Mouse (Mus musculus) layer of hippocampus, adult 9-11 months (tissue): Measurements from ENCODE around the gene Pnkp.
A peak's percentile ranks its signal among the peaks of the same experiment; 100 is the strongest.
"Not testable (repeated sequence)": the region's sequence is repeated elsewhere in the genome, so short reads cannot be mapped to it uniquely, and the experiment has no call there.

Experiments used
- DNase-seq: peaks from one replicate; pipeline ENCODE4 v3.0.0; 2022

The Pnkp gene

DNA sequence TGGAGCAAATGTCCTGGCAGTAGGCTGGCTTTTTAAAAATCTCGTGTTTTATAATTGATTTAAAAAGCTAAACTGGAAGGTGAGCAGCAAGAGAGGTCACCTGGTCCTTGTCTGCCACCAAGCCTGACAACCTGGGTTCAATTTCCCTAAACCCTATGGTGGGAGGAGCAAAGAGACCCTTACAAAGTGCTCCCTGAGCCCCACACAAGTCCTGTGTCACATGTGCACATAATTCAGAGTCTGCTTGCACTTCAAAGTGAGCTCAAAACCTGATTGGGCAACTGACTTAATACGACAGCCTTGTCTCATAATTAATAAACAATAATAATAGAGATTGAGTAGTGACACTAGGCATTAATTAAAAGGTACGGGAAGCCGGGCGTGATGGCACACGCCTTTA lies 13.7 kb downstream of the Pnkp start:
- no peak for DNase-seq

DNA sequence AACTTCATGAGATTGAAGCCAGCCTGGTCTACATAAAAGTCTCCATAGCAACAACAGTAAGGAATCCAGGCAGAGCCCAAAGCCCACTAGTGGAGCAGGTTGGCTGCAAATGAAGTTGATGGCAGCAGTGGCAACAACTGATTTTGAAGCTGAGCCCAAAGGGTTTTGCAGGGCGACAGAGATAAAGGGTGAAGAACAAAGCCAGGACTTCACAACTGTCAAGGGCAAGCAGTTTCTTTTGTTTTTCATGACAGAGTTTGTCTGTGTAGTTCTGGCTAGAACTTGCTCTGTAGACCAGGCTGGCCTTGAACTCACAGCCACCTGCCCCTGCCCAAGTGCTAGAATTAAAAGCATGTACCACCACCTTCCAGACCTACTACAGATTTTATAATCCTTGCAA lies 14.2 kb downstream of the Pnkp start:
- DNase-seq, result no peak

DNA sequence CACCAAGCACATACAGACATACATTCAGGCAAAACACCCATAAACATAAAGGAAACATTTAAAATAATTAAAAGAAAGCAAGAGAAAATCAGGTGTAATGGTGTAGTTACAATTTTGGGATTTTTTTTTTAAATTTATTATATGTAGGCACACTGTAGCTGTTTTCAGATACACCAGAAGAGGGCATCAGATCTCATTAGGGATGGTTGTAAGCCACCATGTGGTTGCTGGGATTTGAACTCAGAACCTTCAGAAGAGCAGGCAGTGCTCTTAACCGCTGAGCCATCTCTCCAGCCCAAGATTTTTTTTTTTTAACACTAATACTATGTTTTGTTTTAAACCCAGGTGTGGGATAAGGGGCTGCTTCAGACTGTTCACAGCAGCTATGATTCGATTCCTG lies 14.8 kb downstream of the Pnkp start:
- DNase-seq, result not testable (repeated sequence)

DNA sequence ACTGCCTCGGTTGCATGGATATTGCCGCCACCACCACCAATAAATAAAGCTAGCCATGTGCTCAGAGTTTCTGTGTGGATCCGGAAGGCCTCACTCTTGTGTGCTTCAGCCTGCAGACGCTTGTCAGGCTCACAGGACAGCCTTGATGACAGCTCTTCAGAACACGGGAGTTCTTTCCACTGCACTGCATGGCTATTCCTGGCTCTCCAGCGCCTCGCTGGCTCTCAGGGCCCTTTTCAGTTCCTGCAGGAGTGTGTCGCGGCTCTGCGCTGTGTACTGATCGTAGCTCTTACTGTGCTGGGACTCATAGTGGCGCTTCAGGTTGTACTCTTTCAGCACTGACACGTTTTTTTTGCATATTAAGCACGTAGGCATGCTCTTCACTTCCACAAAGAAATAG lies 20.9 kb downstream of the Pnkp start:
- DNase-seq, result no peak

DNA sequence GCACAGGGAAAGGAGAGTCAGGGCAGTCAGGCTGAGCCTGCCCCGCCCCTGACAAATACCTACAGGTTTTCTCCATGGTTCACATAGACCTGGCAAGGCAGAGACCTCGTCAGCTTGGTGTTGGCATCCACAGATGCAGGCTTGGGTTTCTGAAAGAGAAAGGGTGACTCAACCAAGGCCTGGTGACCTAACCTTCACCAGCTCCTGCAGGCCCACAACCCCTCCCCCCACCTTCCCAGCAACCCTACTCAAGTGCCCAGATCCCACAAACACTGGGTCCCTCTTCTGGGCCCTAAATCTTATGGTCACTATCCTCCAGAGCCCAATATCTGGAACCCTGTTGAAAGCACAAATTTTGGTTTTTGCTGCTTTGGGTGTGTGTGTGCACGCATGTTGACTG lies 26.1 kb downstream of the Pnkp start:
- DNase-seq, result no peak

DNA sequence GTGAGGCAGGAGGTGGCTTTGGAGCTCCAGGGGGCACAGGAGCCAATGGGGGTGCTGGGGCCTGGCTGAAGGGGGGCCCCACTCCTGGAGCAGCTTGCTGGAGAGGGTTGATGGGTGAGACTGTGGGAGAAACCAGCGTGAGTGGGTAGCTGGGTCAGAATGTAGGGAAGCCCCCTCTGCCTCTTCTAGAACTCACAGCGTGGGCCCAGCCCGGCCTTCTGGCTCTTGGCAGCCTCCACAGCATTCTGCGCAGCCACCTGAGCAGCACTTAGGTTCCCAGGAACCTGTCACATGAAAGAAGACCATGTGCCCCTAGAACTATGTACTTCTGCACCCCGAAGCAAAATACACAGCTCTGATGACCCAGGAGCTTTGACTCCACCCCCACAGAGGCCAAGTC lies 27.7 kb downstream of the Pnkp start:
- DNase-seq, result no peak

DNA sequence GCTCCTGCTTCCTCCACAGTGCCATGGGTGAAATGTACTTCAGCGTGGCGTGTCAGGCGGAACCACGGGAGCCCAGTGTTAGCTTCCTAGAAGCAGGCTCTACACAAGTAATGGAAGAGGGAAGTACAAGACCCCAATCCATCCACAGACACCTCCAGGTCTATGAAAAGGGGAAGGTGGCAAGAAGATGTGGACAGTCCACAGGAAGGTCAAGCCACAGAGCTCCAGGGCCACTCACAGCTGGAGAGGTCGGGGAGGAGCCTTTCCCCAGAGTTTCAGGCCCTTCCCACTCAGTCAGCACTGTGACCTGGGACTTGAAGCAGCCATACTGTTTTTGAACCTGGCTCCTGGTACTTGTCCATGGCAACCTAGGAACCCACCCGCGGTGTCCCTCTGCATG lies 30.0 kb downstream of the Pnkp start:
- no peak for DNase-seq

DNA sequence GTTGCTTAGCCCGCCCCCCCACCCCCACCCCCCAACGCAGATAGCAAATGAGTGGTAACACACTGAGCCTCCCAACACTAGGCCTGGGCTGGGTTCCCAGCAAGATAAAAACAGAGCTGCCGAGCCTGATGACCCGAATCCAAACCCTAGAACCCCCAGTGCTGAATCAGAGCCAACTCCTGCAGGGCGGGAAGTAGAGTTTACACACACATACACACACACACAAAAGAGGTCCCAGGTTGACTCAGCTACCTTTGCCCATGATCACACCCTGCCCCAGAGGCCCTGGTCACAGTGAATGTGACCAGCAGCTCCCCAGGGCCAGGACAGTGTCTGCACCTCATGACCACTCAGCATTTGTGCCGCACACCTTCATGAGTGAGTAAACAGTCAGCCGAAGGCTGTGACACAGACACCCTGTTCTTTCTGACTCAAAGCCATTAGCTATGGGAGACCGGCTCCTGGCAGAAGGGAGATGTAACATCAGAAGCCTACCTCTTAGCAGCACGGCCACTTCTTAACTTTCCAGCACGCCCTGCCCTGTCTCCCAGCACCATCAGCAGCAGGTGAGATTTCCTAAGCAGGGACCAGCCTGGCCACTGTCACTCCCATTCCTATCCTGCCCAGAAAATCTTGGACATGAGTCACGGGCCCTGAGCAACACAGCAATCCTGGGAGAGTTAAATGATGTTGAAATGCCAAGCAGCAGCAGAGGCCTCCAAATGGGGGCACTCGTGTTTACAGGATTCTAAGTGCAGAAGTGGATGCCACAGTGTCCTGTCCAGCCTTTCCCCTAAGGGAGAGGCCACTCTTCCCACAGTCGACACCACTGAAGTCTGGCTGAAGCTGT lies 31.5 kb downstream of the Pnkp start:
- DNase-seq, result no peak

DNA sequence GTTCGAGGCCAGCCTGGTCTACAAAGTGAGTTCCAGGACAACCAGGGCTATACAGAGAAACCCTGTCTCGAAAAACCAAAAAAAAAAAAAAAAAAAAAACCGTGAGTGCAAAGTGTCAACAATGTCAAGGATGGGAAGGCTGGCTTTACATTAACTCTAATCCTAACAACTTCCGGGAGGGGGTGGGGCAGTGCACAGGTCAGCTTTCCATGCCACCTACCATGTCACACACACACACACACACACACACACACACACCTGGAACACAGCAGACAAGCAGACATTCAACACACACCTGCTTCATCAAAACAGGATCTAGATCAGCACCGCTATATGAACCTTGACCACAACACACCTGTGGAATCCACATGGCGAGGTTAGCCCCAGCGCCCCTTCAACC lies 33.2 kb downstream of the Pnkp start:
- no peak for DNase-seq

DNA sequence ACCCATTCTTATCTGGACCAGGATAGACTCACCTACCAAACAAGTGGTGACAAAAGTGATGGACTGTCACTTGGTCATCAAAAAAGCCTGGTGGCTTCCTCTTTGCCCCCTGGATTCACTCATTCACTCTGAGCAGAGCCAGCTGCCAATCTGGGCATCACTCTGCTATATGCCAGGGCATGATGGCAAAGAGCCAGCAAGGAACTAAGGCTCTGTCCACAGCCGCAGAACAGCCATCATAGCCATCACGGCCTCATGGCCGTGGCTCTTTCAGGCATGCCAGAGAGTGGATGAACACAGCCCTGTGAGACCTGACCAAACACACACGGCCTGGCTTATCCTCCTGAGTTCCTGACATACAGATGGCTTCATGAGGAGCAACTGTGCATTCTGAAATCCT lies 33.8 kb downstream of the Pnkp start:
- DNase-seq, result no peak

DNA sequence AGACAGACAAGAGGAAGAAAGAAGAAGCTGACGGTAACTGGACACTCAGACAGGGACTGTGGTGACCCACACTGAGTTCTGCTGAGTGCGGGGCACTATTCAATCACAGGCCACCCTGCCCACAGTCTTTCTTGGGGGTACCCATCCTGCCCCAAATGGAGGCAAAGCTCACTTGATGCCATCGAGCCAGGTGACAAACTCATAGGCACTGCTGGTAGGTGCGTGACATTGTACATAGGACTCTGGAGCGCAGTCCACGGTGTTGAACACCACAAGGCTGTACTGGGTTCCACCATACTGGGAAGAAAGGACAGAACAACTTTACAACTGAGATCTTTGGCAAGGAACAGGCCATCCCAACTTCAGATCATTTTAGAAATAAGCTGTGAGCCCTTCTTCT lies 34.7 kb downstream of the Pnkp start:
- DNase-seq, result no peak

DNA sequence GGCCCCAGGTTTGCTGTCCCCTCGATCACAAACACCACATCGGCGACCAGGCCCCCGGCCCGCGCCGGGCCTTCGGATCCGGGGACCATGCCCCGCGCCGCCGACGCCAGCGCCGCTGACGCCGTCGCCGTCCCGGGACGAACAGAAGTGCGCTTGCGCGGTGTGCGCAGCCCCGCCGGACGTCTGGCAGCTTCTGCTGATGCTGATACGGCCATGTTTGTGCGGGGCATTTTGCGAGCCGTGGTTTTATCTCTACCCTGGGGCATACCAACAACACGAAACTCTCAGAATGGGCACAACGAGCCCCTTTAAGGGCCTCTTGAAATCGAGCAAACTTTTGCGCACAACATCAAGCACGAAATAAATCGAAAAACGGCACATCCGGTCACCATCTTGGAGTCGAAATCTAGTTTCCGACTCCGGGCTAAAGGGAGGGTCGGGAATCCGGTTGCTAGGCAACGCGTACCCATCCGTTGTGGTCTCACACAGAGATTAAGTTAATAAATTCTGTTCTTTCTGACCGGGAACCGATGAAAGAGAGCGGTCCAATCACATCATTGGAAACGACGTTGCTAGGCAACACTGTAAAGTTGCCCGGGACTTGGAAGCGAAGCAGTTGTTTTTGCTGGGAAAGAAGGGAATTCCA lies 35.5 kb downstream of the Pnkp start, which contains the start of gene Med25:
Gene Med25, minus strand, starts transcription at position 437 of the 646 bp plus-strand sequence.
- peak; percentile 97 for DNase-seq

DNA sequence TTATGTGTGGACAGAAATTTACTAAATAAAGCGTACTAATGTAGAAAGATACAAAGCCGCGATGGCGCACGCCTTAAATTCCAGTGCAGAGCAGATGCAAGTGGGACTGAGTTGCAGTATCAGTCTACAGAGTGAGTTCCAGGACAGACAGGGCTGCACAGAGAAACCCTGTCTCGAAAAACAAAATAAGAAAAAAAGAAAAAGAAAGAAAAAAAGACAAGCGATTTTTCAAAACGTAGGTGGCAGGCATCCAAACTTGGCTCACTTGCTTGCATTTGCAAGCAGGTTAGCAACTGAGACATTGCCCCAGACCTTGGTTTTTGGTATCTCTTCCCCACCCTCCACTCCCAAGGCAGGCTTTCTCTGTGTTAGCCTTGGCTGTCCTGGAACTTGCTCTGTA lies 36.3 kb downstream of the Pnkp start:
- no peak for DNase-seq

DNA sequence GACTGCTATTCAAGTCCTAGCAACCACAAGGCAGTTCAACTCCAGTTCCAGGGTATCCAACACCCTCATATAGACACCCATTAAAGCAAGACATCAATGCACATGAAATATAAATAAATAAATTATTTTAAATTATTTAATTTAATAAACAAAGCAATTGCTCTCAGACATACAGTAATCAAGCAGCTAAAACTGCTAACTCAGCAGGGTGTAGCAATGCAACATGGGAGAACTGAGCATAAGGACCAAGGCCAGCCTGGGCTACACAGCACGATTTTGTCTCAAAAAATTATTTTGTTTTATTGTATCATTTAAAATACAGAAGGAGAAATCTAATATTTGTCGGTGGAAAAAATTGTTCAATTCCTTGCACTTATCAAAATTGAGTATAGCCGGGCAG lies 37.2 kb downstream of the Pnkp start:
- no peak for DNase-seq

DNA sequence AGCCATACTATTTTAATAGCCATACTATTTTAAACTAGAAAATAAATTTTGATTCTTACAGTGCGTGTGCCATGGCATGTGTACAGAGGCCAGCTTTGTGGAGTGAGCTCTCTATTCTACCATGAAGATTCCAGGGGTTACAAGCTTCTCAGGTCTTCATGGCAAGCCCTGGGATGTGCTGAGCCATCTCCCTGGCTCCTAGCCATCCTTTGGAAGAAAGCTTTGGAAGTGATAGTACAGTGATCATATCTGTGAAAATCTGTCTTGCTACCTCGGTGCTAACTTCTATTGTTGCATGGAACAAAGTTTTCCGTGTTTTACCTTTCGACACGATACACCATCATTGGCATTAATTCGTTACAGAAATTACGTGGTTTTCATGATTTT lies 38.3 kb downstream of the Pnkp start:
- DNase-seq, result no peak

DNA sequence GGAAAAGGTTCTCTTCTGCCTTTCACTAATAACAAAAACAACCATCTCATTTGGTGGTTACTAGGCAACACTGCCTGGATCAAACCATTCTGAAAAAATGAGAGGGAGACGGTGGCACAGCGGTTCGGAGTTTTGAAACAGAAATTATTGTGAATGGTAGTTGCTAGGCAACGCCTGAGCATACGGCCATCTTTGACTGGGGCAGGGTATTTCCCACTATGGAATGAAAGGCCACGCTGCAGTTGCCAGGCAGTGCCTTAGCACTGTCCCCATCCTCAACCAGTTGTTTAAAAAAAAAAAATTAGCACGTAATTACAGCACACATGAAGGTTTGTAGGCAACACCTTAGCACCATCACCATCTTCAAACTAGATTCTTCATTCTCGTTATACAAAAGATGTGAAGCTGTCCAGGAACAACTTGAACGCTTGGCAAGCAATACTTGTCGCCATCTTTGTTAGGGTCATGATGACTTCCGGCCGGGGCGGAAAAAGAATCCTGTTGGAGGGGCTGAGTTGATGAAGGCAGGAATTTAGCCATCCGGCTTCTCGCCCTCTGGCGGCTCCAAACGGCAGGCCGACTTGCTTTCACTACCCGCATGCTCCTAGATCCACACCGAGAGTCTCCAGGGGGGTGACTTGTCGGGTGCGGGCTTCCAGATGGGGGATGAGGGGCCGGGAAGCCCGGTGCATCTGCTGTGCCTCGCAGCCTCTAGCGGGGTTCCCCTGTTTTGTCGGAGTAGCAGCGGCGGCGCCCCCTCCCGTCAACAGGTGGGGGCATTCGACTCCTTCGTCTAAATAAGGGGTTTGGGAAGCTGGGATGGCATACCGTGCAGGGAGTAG lies 38.9 kb downstream of the Pnkp start, which contains the start of gene Fuz:
Gene Fuz, plus strand, starts transcription at position 487 of the 842 bp plus-strand sequence.
- peak; percentile 95 for DNase-seq

DNA sequence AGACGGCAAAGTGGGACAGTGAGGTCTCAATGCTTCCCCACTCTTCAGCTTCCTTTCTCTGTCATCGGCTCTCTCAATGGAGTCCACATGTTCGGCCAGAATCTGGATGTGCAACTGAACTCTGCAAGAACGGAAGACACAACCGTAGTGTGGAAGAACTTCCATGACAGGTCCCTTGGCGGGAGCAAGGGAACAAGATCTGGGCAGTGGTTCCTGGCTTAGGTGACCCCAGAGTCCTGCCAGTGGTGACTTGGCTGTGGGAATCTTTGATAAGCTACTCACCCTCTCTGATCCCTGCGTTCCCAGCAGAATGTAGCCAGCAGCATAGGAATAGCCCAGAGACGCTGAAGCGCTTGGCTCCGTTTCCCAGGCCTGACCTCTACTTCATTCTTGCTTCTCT lies 39.6 kb downstream of the Pnkp start:
- no peak for DNase-seq

DNA sequence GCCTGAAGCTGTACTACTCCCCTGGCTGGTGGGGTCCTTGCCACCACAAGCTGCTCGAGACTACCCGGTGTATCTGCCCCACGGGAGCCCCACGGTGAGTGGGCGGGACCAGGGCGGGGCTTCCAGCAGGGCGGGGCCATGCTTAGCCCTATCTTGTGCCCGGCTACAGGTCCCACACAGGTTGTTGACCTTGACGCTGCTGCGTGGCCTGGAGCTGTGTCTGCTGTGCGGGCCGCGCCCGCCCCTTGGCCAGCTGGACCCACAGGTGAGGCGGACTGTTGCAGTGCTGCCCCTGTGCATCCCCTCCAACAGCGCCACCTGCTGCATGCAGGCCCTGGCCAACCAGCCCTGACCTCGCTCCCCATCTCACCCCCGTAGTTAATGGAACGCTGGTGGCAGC lies 41.7 kb downstream of the Pnkp start:
- no peak for DNase-seq

DNA sequence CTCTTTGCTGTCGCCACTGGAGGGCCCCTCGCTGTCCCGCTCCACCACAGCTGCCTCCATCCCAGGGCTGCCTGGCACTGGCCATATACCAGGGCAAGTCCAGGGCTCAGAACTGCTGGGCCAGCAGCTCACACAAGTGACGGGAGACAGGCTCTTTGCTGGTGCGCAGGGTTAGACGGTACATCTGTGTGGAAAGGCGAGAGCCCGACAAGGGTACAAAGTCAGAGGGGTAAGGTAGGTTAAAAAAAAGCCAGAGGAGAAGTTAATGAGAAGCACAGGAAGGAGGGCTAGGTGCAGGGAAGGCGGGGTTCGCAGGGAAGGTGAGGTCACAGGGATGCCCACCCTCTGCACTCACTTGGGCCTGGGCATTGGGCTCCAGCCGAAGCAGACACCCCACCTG lies 43.7 kb downstream of the Pnkp start:
- no peak for DNase-seq

DNA sequence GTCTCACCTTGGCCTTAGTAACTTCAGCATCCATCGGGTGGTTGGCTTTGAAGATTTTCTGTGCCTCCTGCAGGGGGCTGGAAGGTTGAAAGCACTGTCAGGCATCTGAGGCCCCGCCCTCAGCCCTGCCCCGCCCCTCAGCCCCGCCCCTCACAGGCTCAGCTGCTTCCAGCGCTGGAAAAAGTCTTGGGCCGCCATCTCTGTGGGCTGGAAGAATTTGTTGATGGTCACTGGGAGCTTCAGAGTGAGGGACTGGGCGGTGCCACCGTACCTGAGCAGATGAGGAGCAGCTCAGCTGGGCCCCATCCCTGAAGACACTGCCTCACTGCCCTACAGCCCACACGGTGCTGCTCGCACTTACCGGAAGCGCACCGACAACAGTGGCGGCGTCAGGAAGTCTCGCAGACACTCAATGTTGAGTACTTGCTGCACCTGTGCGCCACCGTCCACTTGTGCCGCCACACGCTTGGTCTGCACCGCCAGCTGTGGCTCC lies 44.3 kb downstream of the Pnkp start:
- no peak for DNase-seq

DNA sequence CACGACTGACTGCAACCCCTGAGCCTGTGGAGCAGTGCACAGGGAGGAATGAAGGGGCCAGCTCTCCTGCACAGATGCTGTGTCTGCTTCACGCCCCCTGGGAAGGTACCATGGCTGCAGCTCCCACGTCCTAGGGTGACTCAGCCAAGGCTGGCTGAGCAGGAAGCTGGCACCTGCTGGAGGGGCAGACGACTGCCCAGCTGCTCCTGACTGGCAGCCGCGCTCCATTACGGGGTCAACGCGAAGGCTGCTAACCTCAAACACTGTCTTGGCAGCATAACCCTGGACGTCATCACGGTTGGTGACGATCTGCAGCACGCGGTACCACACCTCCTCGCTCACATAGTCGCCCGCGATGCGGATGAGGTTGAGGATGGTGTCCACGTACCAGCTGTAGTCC lies 48.5 kb downstream of the Pnkp start:
- no peak for DNase-seq

DNA sequence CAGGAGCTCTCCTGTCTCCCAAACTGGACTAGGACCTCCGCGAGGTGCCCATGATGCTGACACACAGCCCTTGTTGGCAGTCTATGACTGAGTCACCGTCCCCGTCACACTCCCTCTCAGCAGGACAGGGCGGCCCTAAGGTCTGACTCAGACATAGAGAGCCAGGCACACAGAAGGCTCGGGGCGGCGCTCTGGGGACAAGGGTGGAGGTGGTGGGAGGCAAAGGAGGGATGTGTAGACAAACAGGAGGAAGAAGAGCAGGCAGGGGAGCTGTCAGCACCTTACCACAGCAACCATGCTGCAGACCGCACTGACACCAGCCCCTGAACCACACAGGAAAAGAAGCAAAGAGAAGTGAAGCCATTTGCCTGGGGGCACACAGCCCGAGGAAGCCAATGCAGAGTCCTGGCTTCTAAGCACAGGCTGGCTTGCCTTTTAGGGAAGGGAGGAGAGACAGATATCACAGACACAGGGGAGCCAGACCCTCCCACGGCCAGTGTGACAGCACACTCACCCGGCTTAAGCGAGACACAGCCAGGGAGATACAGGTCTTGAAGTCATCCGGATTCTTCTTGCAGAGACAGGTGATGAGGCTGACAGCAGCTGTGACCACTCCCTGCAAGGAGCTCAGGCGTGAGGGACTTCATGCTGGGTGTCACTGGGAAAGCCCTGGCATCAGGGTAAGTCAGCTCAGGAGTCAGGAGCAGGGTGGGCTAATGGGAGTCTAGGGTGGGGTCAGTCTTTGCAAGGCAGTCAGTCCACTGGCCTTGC lies 52.0 kb downstream of the Pnkp start:
- no peak for DNase-seq
